Mouse (Mus musculus) C2C12 (cell line): Measurements from ENCODE around the gene Specc1. TPM values are rescaled to one million over a fixed set of nuclear protein-coding genes. Genes with fewer than 3 reads are reported as not detected.

Experiments used
- H3K27me3 ChIP-seq: one replicate; pipeline ENCODE4 v1.6.1; 2011; ENCODE audit not compliant: control insufficient read depth, insufficient read depth, insufficient read length
- H3K36me3 ChIP-seq: one replicate; pipeline ENCODE4 v1.6.1; 2011; ENCODE audit not compliant: control insufficient read depth, insufficient read depth
- H3K4me3 ChIP-seq: one replicate; pipeline ENCODE4 v1.5.1; 2011; ENCODE audit warnings: mild to moderate bottlenecking, control low read depth; ENCODE audit not compliant: poor library complexity, insufficient read depth, severe bottlenecking
- H3K79me2 ChIP-seq: one replicate; pipeline ENCODE4 v1.6.1; 2011; ENCODE audit not compliant: control insufficient read depth, insufficient read depth
- H3K79me3 ChIP-seq: one replicate; pipeline ENCODE4 v1.6.1; 2011; ENCODE audit warnings: low read depth, control low read depth
- H3ac ChIP-seq: one replicate; pipeline ENCODE3; 2011; ENCODE audit warnings: low read depth; ENCODE audit not compliant: control insufficient read depth, insufficient read length
- CEBPB ChIP-seq: IDR thresholded peaks from one replicate; pipeline ENCODE4 v1.6.1; 2011; ENCODE audit warnings: low read depth, mild to moderate bottlenecking, control low read depth, moderate library complexity
- CTCF ChIP-seq: IDR thresholded peaks from one replicate; pipeline ENCODE4 v1.5.1; 2011; ENCODE audit not compliant: control insufficient read depth, insufficient read depth, insufficient read length
- FOSL1 ChIP-seq: IDR thresholded peaks from one replicate; pipeline ENCODE4 v1.8.0; 2011; ENCODE audit warnings: mild to moderate bottlenecking, low read length; ENCODE audit not compliant: poor library complexity, insufficient read depth, severe bottlenecking
- MAX ChIP-seq: IDR thresholded peaks from one replicate; pipeline ENCODE4 v1.6.1; 2011; ENCODE audit warnings: mild to moderate bottlenecking, control low read depth
- MYOD1 ChIP-seq: IDR thresholded peaks from one replicate; pipeline ENCODE4 v1.6.1; 2011; ENCODE audit warnings: low read depth; ENCODE audit not compliant: control insufficient read depth, insufficient read length
- MYOG ChIP-seq: IDR thresholded peaks from one replicate; pipeline ENCODE4 v1.6.1; 2011; ENCODE audit not compliant: control insufficient read depth, insufficient read length; ENCODE audit errors: extremely low read depth
- USF1 ChIP-seq: IDR thresholded peaks from one replicate; pipeline ENCODE4 v1.6.1; 2011; ENCODE audit warnings: low read depth, mild to moderate bottlenecking, control low read depth, moderate library complexity
- polyA plus RNA-seq: library from polyadenylated mRNA; unstranded; fragments of >200 nt; fragmentation: generic; extraction: Trizol; gene quantifications from one replicate; pipeline ENCODE4 v1.2.1, GENCODE M21; 2012; ENCODE audit warnings: missing spikeins

Gene Specc1
- polyA plus RNA-seq, 1 experiment, result 59.2 TPM

GRCm38 (mm10) chr11:62103380-62103911, 146.9 kb downstream of the Specc1 start:
- TF ChIP-seq MYOG (no peak), FOSL1 (no peak), USF1 (peak; percentile 39), MYOD1 (no peak)
- Histone ChIP-seq H3K27me3 (no peaks in the 10 kb centered on the region), H3K79me3 (peaks cover 93% of the 10 kb centered on the region), H3ac (no peak overlapping the region), H3K4me3 (no peak overlapping the region), H3K79me2 (peaks cover 100% of the 10 kb centered on the region), H3K36me3 (peaks cover 30% of the 10 kb centered on the region)

DNA sequence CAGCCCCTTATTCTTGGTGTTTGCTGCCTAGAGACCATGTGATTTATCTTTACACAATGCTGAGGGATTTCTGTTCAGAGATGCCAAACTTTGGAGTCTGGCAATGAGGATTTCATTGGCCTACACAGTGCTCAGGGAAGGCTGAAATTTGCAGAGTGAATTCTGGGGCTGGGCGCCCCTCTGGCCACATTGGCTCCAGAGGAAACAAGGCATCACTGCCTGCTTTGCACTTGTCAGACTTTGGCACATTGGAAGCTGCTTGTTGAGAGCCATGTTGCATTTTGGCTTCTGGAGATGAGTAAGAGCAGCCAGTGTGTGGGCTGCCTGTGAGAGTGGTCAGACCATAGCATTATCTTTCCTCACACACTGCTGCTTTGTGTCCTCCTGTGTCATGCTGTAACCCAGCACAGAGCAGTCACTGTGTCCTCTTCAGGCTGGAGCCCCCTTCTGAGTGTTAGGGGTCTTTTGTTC, 149.9 kb downstream of the Specc1 start:
- peaks cover 25% of the 10 kb centered on the region for H3K36me3 ChIP-seq
- peaks cover 93% of the 10 kb centered on the region for H3K79me3 ChIP-seq
- H3K79me2 ChIP-seq, result peaks cover 100% of the 10 kb centered on the region
- H3K4me3 ChIP-seq, result no peak overlapping the region
- H3K27me3 ChIP-seq, result no peaks in the 10 kb centered on the region
- no peak for TF ChIP-seq FOSL1
- TF ChIP-seq CEBPB, result no peak
- no peak for TF ChIP-seq MAX
- TF ChIP-seq USF1, result no peak
- H3ac ChIP-seq, result no peak overlapping the region

GRCm38 (mm10) chr11:62107272-62107836, 150.8 kb downstream of the Specc1 start:
- Histone ChIP-seq H3ac (no peak overlapping the region), H3K36me3 (peaks cover 31% of the 10 kb centered on the region), H3K4me3 (no peak overlapping the region), H3K27me3 (no peaks in the 10 kb centered on the region), H3K79me3 (peaks cover 98% of the 10 kb centered on the region), H3K79me2 (peaks cover 100% of the 10 kb centered on the region)
- TF ChIP-seq CTCF (no peak), MYOG (no peak), MYOD1 (no peak), MAX (no peak), FOSL1 (no peak), CEBPB (no peak), USF1 (no peak)

GRCm38 (mm10) chr11:62118561-62118960, 162.0 kb downstream of the Specc1 start:
- TF ChIP-seq MAX, result no peak
- Histone ChIP-seq H3K79me3 (peaks cover 92% of the 10 kb centered on the region), H3ac (no peak overlapping the region), H3K79me2 (peaks cover 100% of the 10 kb centered on the region), H3K4me3 (no peak overlapping the region), H3K36me3 (peaks cover 86% of the 10 kb centered on the region), H3K27me3 (no peaks in the 10 kb centered on the region)

DNA sequence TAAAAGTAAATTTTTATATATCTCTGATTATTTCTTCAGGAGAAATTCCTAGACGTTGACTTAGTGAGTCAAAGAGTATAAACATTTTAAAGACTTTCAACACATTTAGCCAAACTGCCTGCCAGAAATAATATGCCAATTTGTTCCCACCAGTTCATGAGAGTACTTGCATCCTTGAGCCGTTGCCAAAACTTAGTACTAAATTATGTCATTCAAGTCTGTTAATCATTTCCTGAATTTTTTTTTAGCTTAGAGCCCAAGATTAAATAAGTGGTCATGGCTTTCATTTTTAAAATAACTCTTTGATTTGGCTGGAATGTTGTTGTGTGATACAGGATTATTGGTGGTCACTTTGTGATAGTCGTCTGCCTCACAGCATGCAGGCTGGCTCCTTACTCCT, 163.3 kb downstream of the Specc1 start:
- Histone ChIP-seq H3K27me3 (no peaks in the 10 kb centered on the region), H3K79me2 (peaks cover 100% of the 10 kb centered on the region), H3K79me3 (peaks cover 92% of the 10 kb centered on the region), H3ac (no peak overlapping the region), H3K4me3 (no peak overlapping the region), H3K36me3 (peaks cover 92% of the 10 kb centered on the region)
- TF ChIP-seq FOSL1 (no peak), MAX (no peak), CEBPB (no peak), CTCF (no peak)

DNA sequence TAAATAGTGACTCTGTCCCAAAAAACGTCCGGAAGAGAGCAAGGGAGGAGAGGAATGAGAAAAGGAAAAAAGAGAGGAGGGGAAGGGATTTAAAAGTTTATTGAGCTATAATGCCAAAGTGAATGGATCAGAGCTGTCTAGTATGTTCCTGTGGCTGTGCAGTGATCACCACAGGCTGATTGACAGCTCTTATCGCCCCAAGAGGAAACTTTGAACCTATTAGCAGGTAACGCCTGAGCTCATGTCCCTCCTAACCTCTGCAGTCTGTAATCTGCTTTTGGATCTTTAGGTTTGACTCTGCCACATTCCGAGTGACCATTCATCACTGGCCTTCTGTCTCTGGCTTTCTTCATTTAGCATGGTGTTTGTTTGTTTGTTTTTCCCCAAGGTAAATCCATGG, 164.8 kb downstream of the Specc1 start:
- no peak overlapping the region for H3K4me3 ChIP-seq
- no peak overlapping the region for H3ac ChIP-seq
- peaks cover 91% of the 10 kb centered on the region for H3K79me3 ChIP-seq
- no peaks in the 10 kb centered on the region for H3K27me3 ChIP-seq
- peaks cover 100% of the 10 kb centered on the region for H3K79me2 ChIP-seq
- peaks cover 86% of the 10 kb centered on the region for H3K36me3 ChIP-seq
- TF ChIP-seq FOSL1, result no peak
- TF ChIP-seq MYOD1, result no peak
- TF ChIP-seq MYOG, result no peak
- no peak for TF ChIP-seq CEBPB
- TF ChIP-seq CTCF, result no peak
- no peak for TF ChIP-seq USF1
- TF ChIP-seq MAX, result no peak
